Mouse (Mus musculus) ES-Bruce4 (cell line): ENCODE data around the gene Il10rb.

ENCODE experiments used
- CTCF ChIP-seq: IDR thresholded peaks from one replicate; pipeline ENCODE4 v1.8.1; 2011; ENCODE audit warnings: low read depth, low read length
- EP300 ChIP-seq: IDR thresholded peaks from 2 replicates; pipeline ENCODE4 v1.6.1; 2011; ENCODE audit warnings: low read depth, low read length; ENCODE audit not compliant: insufficient read depth

DNA sequence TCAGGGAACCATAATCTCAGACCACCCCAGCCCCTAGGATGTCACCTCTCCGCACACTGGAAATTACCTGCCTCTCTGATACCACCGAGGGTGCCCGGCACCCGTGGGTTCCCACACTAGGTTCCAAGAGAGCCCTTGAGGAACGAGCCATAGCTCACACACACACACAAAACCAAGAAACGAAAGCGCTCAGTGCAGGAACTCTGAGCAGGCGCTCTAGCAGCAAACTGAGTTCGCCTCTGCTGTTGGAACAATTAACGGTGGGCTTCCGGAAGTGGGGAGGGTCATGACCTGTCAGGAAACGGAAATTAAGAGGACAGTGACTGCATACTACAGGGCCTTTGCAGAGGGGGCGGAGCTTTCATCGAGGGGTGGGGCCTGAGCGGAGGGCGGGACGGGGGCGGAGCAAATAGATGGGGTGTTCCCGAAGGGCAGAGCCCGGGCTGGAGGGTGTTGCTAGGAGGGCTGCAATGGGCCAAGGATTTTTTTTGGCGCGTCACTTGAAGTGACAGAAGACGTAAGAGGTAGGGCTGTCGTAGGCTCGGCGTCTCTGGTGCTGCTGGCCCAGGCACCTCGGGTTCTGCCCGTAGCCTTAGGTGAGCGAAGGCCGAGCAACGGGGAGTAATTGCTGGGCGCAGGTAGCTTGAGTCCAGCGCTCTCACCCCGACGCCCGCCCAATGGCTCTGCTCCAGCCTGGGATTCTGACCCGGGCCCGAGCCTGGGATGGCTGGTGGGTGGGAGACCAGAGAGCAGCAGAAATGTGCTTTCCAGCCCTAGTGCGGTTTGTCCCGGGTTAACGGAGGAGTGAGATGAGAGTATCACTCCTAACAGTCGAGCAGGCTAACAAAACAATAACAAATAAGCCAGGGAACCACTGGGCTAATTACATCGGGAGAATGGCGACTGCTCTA lies 58.9 kb downstream of the Il10rb start:
- no peak for TF ChIP-seq EP300
- TF ChIP-seq CTCF, result no peak
